Mouse (Mus musculus) stomach, embryonic 16.5 days (tissue): ENCODE measurements at regions not wholly inside any gene's neighbourhood (a gene's known extent, or its start where the extent isn't known, plus 50 kb on each side); places are given as distances from the start of the nearest gene placed in this dataset.

Source experiments
- ATAC-seq: fragments of 200-750 bp; cut with Nextera tagmentation; 2 replicates; pipeline ENCODE4 v1.8.0; 2017; ENCODE audit warnings: moderate number of reproducible peaks, moderate TSS enrichment; ENCODE audit not compliant: insufficient read depth, low FRiP score
- H3K27ac ChIP-seq: fragments of 300-500 bp; sonication (generic); 2 replicates; pipeline ENCODE4 v1.5.1; 2014; ENCODE audit warnings: low read length
- H3K27me3 ChIP-seq: fragments of 300-500 bp; sonication (generic); 2 replicates; pipeline ENCODE4 v1.6.1; 2014; ENCODE audit warnings: low read length, control low read depth, mixed read lengths; ENCODE audit not compliant: control insufficient read depth, insufficient read depth
- H3K36me3 ChIP-seq: fragments of 300-500 bp; sonication (generic); 2 replicates; pipeline ENCODE4 v1.6.1; 2014; ENCODE audit warnings: low read length; ENCODE audit not compliant: control insufficient read depth, insufficient read depth
- H3K4me1 ChIP-seq: fragments of 300-500 bp; sonication (generic); 2 replicates; pipeline ENCODE4 v1.6.1; 2014; ENCODE audit warnings: low read length, control low read depth, mixed read lengths; ENCODE audit not compliant: control insufficient read depth, insufficient read depth
- H3K4me2 ChIP-seq: fragments of 300-500 bp; sonication (generic); 2 replicates; pipeline ENCODE4 v1.6.1; 2014; ENCODE audit warnings: low read depth, low read length, mixed read lengths
- H3K4me3 ChIP-seq: fragments of 300-500 bp; sonication (generic); replicated peaks from 2 replicates; pipeline ENCODE4 v1.5.1; 2014; ENCODE audit warnings: mild to moderate bottlenecking, low read length
- H3K9ac ChIP-seq: fragments of 300-500 bp; sonication (generic); 2 replicates; pipeline ENCODE4 v1.6.1; 2014; ENCODE audit warnings: low read length
- H3K9me3 ChIP-seq: fragments of 300-500 bp; sonication (generic); replicated peaks from 2 replicates; pipeline ENCODE4 v1.6.1; 2016; ENCODE audit warnings: low read length, control low read depth; ENCODE audit not compliant: control insufficient read depth
- WGBS: fragments of 180-500 bp; shearing (Covaris S2); extraction: QIAGEN DNeasy Blood & Tissue Kit; methylation state at CpG from one replicate; pipeline ENCODE4 v1.1.7; 2014; 5-methylcytosine and 5-hydroxymethylcytosine counted together

- peak overlapping the region; percentile 39; the same call in 1 of the 2 replicates for H3K9ac ChIP-seq
- H3K4me2 ChIP-seq: peak overlapping the region; percentile 50
- no peaks in the 10 kb centered on the region for H3K27me3 ChIP-seq
- WGBS: 8% methylated on average over 15 of the region's 15 CpGs
- H3K4me1 ChIP-seq: no peaks in the 10 kb centered on the region
- no peaks in the 10 kb centered on the region for H3K9me3 ChIP-seq
- H3K27ac ChIP-seq: no peak overlapping the region
- peak; percentile 85 for ATAC-seq
- H3K4me3 ChIP-seq: peak overlapping the region; percentile 23
- no peaks in the 10 kb centered on the region for H3K36me3 ChIP-seq
Measured at GRCm38 (mm10) chr2:95232135-95232772, 794.3 kb upstream of the Api5 start.

DNA sequence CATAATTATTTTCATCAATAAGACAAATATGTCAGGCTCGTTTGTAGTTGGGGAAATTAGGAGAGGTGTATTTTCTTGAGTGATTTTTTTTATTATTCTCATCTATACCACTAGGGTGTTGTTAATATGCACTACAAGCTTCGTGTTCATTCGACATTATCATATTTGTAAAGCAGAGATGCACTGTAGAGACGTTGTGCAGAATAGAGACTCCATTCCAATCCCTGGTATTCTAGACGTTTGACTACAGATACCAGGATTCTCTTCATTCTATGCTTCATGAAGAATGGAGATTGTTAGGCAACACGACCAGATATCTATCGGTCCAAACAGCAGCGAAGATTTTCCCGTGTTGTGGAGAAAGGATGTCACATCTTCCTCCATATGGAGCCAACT is 793.8 kb upstream of the Api5 start:
- 24% methylated on average over 9 of the region's 9 CpGs for WGBS
- no peaks in the 10 kb centered on the region for H3K36me3 ChIP-seq
- no peak overlapping the region for H3K27ac ChIP-seq
- H3K9me3 ChIP-seq: no peaks in the 10 kb centered on the region
- no peak for ATAC-seq
- H3K4me3 ChIP-seq: no peak overlapping the region
- H3K4me1 ChIP-seq: no peaks in the 10 kb centered on the region
- no peak overlapping the region for H3K4me2 ChIP-seq
- no peak overlapping the region for H3K9ac ChIP-seq
- no peaks in the 10 kb centered on the region for H3K27me3 ChIP-seq

DNA sequence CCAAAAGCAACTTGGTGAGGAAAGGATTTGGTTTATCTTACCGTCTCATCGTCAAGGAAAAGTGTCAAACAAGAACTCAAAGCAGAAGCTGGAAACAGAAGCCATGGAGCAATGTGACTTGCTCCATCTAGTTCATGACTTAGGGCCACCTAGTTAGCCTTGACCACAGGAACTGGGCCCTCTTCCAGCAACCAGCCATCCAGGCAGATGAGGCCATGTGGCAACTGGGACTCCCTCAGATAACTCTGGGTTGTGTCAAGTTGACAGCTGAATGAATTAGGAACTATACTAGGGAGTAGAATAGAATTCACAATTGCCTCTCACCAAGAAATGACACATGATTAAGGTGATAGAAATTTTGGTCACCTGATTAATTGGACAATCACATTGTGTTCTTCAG is 791.5 kb upstream of the Api5 start:
- Histone ChIP-seq H3K9me3 (no peaks in the 10 kb centered on the region), H3K4me3 (no peak overlapping the region), H3K4me2 (no peak overlapping the region), H3K27me3 (no peaks in the 10 kb centered on the region), H3K4me1 (no peaks in the 10 kb centered on the region), H3K9ac (no peak overlapping the region), H3K27ac (no peak overlapping the region), H3K36me3 (no peaks in the 10 kb centered on the region)
- ATAC-seq: no peak
- WGBS: 66% methylated on average over 2 of the region's 2 CpGs

DNA sequence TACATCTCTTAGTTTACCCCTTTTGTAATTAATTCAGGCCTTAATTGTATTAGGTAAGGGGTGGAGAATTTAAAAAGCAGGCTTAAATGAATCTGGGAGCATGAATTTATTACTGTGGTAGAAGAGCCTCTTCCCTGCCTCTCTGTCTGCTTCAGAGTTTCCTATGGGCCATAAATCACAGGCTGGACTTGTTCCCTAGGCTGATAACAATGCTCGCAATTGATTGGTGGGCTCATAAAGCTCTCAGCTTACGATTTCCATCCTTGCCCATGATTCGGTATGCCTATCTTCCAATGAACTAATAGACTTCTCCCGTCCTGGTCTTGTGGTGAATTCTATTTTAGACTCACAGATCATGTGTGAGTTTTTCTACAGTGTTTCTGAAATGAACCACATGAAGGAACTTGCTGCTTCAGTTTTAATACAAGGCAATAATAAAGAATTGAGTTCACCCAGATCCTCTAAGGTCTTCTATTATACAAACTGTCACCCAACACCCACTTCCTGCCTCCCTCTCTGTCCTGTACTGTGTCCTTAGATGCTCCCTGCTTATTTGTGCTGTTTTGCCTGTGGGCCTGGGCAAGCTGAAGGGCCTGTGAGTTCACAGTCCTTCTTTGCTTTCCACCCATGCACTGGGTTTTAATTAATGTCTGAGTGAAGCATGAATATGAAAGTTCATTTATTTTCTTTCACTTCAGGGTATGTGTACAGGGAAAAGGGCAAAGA is 772.4 kb upstream of the Api5 start:
- H3K4me2 ChIP-seq: no peak overlapping the region
- no peak overlapping the region for H3K9ac ChIP-seq
- no peak overlapping the region for H3K4me3 ChIP-seq
- no peak overlapping the region for H3K27ac ChIP-seq
- H3K27me3 ChIP-seq: no peaks in the 10 kb centered on the region
- H3K4me1 ChIP-seq: no peaks in the 10 kb centered on the region
- H3K36me3 ChIP-seq: no peaks in the 10 kb centered on the region
- no peak for ATAC-seq
- no peaks in the 10 kb centered on the region for H3K9me3 ChIP-seq
- 25% methylated on average over 4 of the region's 4 CpGs for WGBS
